Mouse (Mus musculus) thymus, adult 2 months (tissue): ENCODE data around the gene Epor.

Source experiments
- CTCF ChIP-seq: fragments of 200-500 bp; IDR thresholded peaks from 2 replicates; pipeline ENCODE4 v1.5.1; 2012; ENCODE audit warnings: mild to moderate bottlenecking, control low read depth, low read length, moderate library complexity, borderline replicate concordance; ENCODE audit not compliant: control insufficient read depth, poor library complexity, insufficient read depth; ENCODE audit errors: extremely low read depth
- POLR2A ChIP-seq: fragments of 200-500 bp; IDR thresholded peaks from 2 replicates; pipeline ENCODE4 v1.6.1; 2012; ENCODE audit warnings: mild to moderate bottlenecking, low read length, control low read depth, moderate library complexity; ENCODE audit not compliant: control insufficient read depth, poor library complexity, insufficient read depth; ENCODE audit errors: extremely low read depth

DNA sequence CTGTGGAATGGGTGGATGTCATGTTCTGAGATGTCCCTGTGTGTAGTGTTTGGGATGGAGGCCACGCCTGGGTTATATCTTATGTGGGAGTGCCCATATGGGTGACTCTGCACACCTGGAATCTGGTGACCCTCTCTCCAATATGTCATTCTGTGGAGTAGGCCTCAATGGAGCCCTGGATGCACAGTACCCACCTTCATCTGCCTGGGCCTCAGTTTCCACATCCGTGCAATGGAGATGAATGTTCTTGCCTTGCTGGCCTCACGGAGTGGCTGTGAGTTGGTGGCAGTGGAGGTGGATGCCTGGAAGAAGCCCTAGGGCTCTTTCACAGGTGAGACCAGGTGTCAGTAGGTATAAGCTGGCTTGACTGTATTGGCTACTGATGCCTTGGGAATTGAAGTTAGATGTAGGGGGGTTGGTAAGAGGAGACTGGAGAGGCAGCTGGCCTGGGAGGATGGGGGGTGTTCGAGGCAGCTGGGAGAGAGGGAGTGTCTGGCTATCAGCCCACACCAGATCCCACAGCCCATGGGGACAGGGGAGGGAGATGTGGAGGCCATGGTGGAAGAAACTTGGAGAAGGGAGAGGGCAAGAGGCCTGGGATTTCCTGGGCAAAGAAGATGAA is 25.0 kb downstream of the Epor start:
- TF ChIP-seq POLR2A (no peak), CTCF (no peak)
